Mouse (Mus musculus) c-Kit-positive CD71-positive TER-119-negative erythroid progenitor cells, embryonic 14.5 days (primary cell): ENCODE data around the gene Kctd8.
"Not testable (repeated sequence)": the region's sequence is repeated elsewhere in the genome, so short reads cannot be mapped to it uniquely, and the experiment has no call there.

Experiments used
- DNase-seq: peaks from one replicate; pipeline ENCODE4 v3.0.0-alpha.2; 2013; ENCODE audit warnings: low read depth

The Kctd8 gene

DNA sequence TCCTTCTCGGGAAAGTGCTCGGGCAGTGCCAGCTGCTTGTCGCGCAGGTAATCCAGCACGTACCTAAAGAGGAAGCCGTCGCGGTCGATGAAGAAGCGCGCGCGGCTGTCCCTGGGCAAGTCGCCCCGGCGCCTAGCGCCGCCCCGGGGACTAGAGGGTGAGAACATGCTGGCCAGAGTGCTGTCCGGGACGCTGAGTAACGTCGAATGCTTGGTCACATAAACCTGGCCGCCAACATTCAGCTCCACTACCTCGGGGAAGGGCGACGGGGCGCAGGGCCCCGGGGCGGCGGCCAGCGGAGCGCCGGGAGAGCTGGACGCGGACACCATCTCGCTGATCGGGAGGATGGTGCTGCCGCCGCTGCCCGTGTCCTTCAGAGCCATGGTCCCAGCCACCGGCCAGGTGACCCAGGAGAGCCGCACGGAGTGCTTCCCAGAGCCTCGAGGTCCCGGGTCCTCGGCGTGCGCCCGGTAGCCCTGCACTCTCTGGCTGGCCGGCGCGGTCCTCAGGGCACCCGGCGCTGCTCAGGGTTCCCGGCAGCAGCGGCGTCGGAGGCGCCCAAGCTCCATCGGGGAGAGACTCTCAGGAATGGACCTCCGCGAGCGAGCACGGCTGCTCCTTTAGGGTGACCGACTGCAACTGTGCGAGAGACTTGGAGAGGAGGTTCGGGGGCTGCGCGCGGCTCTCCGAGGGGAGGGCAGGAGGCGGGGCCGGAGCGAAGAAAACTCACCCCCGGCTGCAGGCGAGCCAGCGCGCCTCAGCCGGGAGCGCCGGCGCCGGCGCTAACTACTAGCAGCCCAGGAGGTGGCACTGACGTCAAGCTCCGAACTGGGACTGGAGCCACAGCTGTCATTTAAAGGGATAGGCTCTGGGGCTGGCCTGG lies at the start of gene Kctd8:
Gene Kctd8, minus strand, starts transcription at position 761 of the 883 bp plus-strand sequence.
- DNase-seq: no peak

DNA sequence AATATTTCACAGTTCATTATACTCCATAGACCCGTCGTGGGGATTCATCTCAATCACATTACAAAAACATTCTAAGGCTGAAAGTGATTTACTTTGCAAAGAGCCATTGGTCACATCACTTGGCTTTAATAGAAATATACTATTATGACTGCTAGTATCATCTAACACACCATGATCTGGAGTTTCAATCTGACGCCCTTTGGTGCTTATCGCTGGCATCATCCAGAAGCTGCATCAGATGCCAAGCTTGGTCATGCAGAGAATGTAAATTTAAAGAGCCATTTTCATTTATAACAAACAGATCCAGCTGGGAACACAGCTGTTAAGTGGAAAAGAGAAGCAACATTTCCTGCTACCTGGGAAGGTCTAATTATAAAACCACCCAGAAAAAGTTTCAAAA lies 37.6 kb upstream of the Kctd8 start:
- no peak for DNase-seq

DNA sequence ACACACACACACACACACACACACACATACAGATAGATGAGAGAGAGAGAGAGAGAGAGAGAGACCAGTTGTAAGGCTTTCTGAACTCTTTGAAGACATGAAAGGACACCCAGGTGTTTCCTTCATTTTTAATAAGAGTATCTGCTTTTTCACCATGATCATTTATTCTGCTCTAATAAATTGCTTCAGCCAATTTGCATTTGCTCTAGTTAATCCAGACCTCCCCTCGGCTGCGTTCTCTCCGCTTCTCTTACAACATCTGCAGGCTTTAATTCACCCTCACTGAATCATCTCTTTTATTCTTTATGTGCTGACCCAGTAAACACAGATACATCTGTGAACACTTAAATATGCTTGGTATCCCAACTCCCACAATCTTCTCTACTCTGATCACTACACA lies 9.1 kb upstream of the Kctd8 start:
- DNase-seq: no peak

DNA sequence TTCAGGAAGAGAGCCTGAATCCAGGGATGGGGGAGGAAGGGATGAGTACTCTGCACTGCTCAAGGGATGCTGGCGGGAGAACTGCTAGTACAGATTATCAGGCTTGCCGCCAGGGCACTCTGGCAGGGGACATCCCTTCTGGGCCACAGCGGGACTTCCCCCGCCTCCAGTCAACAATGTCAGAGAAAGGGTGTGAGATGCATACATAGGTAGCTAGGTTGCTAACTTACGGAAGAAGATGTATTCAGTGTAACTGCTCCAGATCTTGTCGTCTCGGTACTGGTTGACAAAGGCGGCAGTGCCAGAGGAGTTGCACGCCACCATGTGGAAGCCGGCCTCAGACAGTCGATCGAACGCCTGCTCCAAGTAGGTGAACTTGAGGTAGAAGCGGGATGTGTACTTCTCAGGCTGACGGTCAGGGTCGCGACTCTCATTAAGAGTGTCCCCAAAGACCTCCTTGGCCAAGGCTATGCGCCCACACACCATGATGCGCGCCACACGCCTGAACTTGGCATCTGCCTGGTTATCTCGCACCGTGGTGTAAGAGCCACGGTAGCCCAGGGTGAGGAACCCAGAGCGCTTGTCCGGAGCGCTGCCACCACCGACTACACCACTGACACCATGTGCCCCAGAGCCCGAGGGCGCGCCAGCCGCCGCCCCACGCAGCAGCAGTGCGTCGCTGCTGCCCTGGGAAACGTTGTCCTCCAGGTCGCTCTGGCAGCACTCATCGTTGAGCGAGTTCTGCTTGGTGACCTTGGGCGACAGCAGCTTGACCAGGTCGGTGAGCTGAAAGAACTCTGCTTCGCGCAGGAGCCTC lies 1.2 kb downstream of the Kctd8 start:
- DNase-seq: no peak

DNA sequence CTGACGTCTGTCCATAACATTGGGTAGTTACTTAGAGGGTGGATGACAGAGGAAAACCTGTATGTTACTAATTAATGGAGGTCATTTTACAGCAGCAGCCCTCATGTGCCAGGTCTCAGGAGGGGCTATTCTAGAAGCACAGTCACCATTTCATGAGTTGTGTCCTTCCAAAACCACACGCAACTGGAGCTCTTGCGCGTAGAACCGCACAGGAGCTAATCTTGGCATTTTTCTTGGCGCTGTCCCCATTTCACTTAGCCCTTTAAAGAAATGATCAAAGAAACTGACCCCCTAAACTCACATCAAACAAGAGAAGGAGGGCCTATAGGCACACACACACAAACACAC lies 1.9 kb downstream of the Kctd8 start:
- no peak for DNase-seq

DNA sequence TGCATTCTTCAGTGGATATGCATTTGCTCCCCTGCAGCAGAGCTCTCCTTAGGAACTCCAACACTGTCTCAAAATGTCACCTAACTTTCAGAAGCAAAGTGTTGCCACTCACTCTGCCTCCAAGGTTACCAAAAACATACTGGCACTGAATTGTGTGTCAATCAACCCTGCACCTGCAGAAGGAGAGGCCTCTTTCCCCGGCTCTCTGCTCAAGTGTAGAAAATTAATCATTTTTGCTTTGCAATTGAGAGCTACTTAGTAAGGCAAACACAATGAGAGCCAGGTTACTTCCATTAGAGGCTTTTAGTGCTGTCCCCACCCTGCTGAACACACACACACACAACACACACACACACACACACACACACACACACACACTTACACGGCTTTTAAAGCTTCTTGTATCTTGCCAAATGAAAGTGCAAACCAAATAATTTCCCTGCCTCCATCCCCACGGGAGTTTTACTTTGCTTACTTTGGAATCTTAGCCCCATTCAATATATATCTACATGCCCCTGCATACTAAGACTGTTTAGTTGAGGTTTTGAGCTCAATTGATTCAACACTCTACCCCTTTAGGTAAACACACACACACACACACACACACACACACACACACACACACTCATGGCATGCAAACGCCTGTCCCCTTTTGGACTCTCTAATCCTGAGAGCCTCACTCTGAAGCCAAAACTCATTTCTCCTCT lies 2.4 kb downstream of the Kctd8 start:
- no peak for DNase-seq

DNA sequence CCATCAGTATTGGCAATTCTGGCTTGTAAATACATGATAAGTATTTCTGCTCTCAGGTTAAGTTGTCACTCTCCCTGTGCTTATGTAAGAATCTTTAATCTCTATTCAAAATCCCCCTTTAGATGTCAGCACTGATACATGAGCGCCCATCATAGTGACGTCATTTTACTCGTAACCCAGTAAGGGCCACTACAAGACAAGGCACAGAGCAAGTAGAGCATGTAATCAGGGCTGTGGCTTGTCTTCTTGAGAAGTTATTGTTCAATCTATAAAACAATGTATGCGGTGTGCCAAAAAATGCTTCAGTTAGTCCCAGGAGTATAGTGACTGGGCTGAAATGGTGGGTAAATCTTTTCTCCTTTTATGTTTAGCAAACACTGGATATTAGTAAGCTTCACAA lies 13.9 kb downstream of the Kctd8 start:
- no peak for DNase-seq

DNA sequence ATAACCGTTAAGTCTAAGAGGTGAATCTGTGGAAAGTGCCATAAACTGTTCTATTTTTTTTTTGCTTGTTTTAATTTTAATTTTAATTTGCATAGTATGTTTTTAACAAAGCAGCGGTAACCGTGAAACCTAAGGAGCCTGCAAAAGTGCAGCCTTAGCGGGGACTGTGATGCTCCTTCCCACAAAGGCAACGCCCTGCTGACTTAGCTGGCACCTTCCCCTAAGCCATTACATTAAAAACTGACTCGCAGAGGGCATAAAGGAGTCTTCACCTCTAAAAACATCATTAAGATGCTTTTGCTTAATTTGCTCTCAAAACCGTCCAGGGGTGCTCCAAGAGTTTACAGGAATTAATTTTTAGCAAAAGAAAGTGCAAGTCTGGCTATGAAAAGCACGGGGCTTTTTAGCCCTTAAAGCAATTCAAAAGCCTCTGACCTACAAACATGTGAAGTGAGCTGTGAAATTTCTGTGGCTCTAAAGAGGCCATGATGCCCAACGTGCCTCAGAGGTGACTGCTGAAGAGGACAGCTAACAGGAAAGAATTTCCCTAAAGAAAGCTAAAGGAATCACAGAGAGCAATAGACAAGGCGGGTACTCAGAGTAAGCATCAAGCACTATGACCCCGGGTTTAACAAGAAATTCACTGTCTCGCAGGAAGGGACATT lies 16.8 kb downstream of the Kctd8 start:
- DNase-seq: no peak

DNA sequence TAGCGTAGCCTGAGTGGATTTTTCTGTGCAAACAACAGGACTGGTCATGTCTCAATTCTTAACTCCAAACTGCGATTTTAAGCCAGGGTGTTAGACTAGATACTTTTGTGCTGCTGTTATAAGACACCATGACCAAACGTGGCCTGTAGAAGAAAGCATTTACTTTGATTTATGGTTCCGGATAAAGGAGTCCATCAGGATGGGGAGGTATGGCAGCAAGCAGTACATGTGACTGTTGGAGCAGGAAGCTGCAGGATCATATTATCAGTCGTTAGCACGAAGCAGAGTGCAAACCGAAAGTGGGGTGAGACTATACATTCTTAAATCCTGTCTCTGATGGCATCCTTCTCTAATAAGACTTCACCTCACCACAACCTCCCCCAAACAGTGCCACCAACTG lies 28.9 kb downstream of the Kctd8 start:
- DNase-seq: no peak

DNA sequence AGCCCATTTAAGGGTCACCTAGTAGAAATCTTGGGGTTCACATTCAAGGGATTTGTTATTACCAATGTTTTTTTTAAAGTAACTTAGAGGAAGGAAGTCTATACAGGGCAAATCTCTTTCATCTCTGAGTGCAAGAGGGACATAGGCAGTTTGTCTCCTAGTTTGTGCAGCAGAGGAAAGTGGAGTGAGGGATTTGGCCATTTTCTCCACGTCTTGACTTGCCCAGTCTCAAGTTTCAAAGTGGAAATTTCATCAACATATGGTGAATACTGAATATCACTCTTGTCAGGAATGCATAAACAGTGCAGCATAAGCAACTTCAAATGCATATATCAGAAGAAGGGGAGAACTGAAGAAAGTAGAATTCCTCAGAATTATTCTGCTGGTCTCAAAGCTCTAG lies 39.8 kb downstream of the Kctd8 start:
- no peak for DNase-seq

DNA sequence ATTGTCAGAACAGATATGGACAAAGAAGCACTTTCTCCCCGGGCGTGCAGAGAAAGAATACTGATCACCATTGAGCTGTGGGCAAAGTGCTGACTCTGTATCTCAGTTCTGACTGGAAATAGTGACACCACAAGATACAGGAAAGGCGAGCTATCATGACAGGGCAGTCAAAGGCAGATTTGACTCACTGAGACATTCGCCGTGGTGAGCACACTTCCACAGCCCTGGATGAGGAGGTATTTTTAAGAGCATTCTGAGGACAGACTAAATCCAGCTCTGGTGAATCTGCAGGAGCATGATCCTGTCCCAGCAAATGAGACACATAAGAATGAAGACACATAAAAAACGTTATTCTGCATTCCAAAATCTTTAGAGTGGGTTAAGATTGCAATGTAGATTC lies 49.1 kb downstream of the Kctd8 start:
- no peak for DNase-seq

DNA sequence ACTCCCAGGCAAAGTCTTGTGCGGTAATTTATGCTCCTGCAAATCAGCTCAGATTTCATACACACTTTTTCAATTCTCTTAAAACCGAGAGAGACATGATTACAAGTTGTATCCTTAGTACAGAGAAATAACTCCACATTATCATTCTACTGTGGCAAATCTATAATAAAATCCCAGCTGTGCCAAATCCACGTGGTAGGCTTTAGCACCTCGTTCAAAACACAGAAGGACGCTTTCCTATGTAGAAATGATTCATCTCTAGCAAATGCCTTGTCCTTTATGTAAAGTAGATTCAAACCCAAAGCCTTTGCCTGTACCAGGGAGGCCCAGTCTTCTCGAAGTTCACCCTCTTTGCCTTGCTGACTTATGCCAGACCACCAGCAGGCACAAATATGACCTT lies 57.1 kb downstream of the Kctd8 start:
- DNase-seq: no peak

DNA sequence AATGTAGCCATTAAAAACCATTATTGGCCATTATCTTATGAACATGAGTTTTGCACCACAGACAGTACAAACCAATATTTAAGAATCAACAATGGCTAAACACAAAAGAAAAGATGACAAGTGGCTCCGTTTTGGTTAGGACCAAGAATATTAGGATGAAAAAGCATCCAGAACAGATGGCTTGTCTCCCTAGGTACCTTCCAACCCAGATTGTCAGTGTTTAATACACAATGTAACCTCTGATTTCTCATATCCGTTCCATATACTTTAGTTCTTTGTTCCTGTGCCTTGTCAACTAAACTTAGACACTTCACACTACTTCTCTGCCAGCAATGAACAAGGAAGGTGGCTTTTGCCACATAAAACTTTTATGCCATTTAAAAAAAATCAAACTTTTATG lies 89.1 kb downstream of the Kctd8 start:
- DNase-seq: no peak

DNA sequence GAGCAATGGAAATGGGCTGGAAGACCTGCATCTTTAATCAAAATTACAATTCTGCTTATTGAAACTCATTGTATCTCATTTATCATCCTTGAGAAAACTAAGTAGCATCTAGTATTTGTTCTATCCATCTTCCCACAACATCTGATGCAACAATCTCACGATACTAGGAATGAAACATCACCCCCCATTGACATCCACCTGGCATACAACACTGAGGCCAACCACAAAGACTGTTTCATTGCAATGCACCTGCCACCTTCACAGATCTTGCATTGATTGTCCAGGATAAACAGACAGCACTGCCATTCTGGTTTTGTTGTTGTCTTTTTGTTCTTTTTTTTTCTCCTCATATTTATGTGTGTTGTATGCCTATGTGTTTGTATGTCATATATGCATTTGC lies 99.5 kb downstream of the Kctd8 start:
- no peak for DNase-seq

DNA sequence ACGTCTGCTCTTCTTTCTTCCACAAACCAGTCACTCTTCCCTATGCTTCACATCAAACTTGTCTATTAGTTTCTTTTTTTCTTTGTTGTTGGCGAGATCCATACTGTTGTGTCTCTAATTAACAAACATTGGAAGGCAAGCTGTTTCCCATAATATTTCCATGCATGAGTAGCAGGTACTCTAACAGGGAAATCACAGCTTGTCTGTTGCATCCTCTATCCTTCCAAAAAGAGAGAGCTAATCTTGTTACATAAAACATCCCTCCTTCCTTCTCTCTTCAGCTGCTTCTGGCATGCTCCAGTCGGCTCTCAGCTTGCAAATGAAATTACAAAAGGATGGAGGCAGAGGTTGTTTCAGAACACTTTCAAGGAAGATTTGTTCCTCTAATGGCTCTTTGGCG lies 107.9 kb downstream of the Kctd8 start:
- DNase-seq: no peak

DNA sequence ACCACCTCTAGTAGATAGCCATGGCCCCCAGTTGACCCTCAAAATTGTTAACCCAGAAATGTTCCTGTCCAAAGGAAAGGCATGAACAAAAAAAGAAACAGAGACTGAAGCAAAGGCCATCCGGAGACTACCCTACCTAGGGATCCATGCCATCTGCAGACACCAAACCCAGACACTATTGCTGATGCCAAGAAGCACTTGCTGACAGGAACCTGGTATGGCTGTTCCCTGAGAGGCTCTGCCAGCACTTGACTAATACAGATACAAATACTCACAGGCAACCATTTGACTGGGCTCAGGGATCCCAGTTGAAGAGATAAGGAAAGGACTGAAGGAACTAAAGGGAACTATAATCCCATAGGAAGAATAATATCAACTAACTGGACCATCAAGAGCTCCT lies 109.8 kb downstream of the Kctd8 start:
- not testable (repeated sequence) for DNase-seq

DNA sequence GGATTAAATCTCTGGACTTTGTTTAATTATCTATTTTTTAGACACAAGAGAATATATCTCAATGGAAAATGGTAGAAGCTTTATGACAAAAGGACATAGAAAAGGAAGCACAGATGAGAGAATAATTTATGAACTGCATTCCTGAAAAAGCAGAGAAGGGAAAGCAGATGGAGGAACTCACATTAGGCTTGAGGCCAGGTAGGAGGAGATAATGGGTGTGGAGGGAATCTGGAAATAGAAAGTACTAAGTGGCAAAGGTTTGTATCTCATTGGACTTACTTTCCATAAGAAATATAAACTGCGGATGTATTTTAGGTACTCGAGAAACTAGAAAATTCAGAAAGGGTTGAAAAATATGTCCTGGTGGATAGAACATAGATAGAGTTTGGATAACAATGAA lies 114.3 kb downstream of the Kctd8 start:
- DNase-seq: no peak

DNA sequence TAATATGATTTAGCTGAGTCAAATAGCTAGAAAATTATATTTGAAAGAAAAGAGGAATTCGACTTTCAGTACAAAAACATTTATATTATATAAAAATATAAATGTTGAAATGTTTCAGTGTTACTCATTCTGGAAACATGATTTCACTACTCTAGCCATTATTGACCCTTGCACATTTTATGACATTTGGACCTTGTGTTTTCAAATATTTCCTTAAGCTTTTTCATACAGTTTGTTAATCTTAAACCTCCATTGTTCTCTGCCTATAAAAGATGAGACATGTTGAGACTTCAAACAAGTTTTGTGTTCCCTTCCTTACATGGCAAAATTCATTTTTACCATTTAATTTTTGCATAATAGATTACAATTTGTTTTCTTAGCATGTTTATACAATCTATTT lies 118.9 kb downstream of the Kctd8 start:
- DNase-seq: no peak

DNA sequence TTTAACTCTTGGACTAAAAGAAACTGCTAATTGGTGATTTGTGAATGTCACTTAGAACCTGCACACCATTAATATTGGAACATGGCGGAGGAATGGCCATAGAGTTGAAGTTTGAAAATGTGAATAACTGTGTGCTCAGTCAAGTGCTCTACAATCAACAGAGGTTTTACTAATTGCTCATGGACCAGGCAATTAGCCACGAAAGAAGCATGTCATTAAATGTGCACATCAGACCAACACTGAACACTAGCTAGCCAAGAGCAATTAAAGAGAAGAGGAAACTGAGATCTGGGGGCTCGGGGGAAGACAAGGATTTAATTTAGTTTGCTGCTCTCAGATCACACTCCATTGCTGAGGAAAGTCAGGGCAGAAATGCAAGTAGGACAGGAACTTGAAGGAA lies 126.3 kb downstream of the Kctd8 start:
- no peak for DNase-seq

DNA sequence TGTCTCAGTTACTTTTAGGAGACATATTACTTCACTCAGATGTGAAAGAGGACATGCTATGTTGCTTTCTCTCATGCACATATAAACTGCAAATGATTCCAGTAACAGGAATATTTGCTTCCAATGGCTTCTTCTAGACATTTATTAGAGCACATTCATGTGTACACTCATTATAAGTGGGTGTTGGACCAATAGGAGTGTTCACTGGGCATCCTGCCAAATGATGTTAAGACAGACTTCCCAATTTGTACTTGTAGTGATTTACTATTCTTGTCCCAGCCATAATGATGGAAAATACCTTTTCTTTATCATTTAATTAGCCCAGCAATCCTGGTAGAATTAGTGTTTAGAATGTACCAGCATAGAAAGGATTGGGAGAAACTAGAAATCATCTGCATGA lies 132.1 kb downstream of the Kctd8 start:
- DNase-seq: no peak

DNA sequence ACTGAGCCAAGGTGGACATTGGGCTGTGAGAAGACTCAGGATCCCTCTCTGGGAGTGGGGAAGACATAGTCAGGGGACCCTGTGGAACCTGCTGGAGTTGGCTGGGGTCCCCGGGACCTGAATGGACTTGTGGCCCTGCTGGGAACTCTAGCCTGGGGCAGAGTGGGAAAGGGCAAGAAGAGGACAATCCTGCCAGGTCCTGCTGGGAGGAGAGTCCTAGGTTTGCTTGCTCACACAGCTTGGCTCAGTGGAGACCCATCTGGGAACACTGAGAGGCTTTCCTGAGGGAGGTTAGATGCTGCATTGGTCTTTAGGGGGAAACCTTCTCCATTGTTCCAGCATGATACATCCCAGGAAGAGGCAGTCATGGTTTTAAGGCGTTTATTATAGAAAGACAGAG lies 133.8 kb downstream of the Kctd8 start:
- no peak for DNase-seq

DNA sequence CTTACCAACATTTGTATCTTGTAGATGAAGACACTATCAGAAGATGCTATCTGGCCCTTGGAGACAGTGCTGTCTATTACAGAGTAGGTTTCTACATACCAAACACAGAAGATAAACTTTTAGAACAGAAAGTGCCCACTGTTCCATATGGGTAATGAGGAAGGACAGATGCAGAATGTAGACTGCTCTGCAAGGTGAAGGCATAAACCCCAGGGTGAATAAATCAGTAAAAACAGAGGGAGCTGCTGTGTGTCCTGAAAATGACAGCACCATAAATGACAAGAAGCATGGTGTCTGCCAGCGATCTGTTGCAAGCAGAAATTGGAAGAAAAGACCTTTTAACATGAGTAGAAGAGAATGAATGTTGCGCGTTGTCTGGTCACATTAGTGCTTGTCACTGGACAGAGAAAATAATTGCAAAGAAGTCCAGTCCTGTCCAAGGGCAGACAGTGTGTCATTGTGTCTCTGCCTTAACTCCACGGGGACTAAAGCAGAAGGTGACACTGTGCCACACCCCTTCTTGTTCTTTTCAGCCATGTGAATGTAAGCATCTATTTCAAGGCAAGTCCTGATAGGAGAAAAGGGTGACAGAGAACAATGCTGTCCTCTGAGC lies 181.5 kb downstream of the Kctd8 start:
- DNase-seq: no peak
